Mouse (Mus musculus) heart, adult 2 months (tissue): ENCODE measurements at regions not wholly inside any gene's neighbourhood (a gene's known extent, or its start where the extent isn't known, plus 50 kb on each side); places are given as distances from the start of the nearest gene placed in this dataset.

Experiments used
- DNase-seq, 2 experiments: peaks; one replicate each; pipeline ENCODE4 v3.0.0; 2021
- H3K27ac ChIP-seq: fragments of 200-600 bp; 2 replicates; pipeline ENCODE4 v1.8.1; 2022
- H3K27me3 ChIP-seq: fragments of 200-500 bp; 2 replicates; pipeline ENCODE4 v1.6.1; 2012; ENCODE audit warnings: mild to moderate bottlenecking, low read length, inconsistent platforms, mixed read lengths; ENCODE audit not compliant: control insufficient read depth, insufficient read depth
- H3K36me3 ChIP-seq: fragments of 200-500 bp; 2 replicates; pipeline ENCODE4 v1.6.1; 2012; ENCODE audit warnings: low read length, inconsistent platforms; ENCODE audit not compliant: control insufficient read depth, insufficient read depth
- H3K4me1 ChIP-seq: fragments of 200-500 bp; 2 replicates; pipeline ENCODE4 v1.6.1; 2011; ENCODE audit warnings: low read length; ENCODE audit not compliant: control insufficient read depth, insufficient read depth
- H3K4me3 ChIP-seq: fragments of 200-600 bp; 2 replicates; pipeline ENCODE4 v1.8.1; 2022
- H3K79me2 ChIP-seq: fragments of 200-500 bp; replicated peaks from 2 replicates; pipeline ENCODE4 v1.6.1; 2012; ENCODE audit warnings: mild to moderate bottlenecking, inconsistent platforms, low read length, moderate library complexity, mixed read lengths; ENCODE audit not compliant: control insufficient read depth, insufficient read depth
- H3K9ac ChIP-seq: fragments of 200-500 bp; 2 replicates; pipeline ENCODE4 v1.6.1; 2012; ENCODE audit warnings: low read depth, mild to moderate bottlenecking, control low read depth, inconsistent platforms, low read length, mixed read lengths
- CTCF ChIP-seq: fragments of 200-600 bp; IDR thresholded peaks from 2 replicates; pipeline ENCODE4 v1.8.1; 2022; ENCODE audit warnings: antibody characterized with exemption, mild to moderate bottlenecking, moderate library complexity
- EP300 ChIP-seq: fragments of 200-500 bp; IDR thresholded peaks from 2 replicates; pipeline ENCODE4 v1.6.1; 2011; ENCODE audit warnings: low read depth, low read length, control low read depth; ENCODE audit not compliant: insufficient read depth
- POLR2A ChIP-seq: fragments of 200-500 bp; IDR thresholded peaks from 2 replicates; pipeline ENCODE4 v1.6.1; 2011; ENCODE audit warnings: mild to moderate bottlenecking, low read depth, low read length, control low read depth; ENCODE audit not compliant: insufficient read depth
- WGBS: fragments of 180-500 bp; shearing (Covaris S2); methylation state at CpG from one replicate; pipeline ENCODE4 v1.1.7; 2018; 5-methylcytosine and 5-hydroxymethylcytosine counted together
- intact Hi-C: fragments of 180-260 bp; cut with DNase I; formaldehyde crosslinking; loops from one replicate; pipeline ENCODE4 v1.15.1; 2025

DNA sequence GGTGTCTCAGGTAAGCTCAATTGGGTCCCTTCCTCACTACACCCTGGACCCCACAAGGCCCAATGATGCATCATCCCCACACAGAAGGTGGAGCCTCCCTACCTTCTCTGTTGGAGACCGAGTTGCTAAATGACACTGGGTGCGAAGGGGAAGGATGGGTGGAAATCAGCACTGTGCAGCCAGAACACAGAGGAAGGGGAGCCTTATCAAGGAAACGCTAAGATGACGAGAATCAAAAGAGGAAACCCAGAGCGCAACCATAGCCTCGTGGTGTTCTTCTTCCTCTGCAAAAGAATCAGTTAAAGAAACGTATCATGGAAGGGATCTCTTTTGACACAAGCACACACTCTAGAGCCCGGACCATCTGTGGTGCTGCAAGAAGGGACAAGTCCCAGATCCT, 64.6 kb downstream of the Hes1 start:
- Histone ChIP-seq H3K27me3 (no peaks in the 10 kb centered on the region), H3K36me3 (no peaks in the 10 kb centered on the region), H3K4me3 (no peak overlapping the region), H3K4me1 (no peaks in the 10 kb centered on the region; the same call in 1 of the 2 replicates), H3K27ac (no peak overlapping the region), H3K9ac (no peak overlapping the region), H3K79me2 (no peaks in the 10 kb centered on the region)
- intact Hi-C loops: no loop called here
- DNase-seq: no peak
- no peak for TF ChIP-seq EP300
- 60% methylated on average over 8 of the region's 8 CpGs for WGBS

DNA sequence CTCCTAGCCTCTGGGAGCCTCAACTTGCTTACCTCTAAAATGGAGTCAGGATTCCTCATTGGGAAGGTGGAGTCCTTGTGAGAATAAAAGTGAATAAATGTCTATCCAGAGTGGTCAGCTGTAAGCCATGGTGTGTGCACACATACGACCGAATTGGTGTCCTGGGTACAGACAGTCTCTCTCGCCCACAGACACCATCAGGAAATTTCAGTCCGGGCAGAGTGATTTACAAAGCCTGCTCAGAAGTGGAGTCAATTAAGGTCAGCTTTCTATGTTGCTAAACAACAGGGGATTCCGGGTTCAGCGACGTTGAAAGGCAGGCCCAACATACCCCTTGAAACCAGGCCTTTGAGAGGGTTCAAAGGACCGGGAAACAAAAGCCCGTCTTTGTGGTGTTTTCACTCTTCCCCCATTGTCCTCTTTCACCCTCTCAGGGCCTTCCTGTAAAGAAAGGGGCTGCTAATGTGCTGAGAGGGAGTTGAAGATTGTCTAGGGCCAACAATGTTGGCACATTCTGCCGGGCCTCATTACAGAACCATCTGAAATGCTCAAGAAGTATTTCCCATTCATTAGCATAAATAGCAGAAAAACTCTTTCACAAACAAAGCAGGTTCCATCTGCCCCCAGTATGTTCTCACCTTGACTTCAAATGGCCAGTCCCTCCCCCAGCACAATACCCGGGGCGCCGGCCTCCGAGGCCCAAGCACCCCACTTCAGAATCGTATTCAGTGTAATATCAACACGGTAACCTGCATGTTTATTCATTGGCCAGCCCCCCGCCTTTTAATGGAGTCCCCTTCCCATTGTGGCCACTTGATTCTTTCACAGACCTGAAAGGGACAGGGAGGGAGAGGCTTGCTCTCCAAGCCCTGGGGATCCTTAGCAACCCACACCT, 65.3 kb downstream of the Hes1 start:
- WGBS: 91% methylated on average over 17 of the region's 17 CpGs

DNA sequence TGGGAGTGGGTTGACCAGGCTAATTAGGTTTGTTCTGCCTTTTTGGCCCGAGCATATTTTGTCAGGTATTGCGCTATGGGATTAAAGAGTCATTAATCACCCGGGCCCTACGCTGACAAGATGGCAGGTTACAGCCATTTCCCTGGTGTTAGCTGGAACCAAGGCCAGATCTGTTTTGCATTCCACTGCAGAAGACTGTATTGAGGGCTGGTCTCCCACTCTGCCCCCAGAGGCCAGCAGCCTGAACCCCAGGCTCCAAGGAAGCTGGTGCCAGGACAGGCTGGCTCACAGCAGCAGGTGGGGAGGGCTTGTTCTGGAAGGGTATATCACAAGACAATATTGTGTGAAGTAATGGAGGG, 65.9 kb downstream of the Hes1 start:
- Histone ChIP-seq H3K4me1 (no peaks in the 10 kb centered on the region; the same call in 1 of the 2 replicates), H3K79me2 (no peaks in the 10 kb centered on the region), H3K9ac (no peak overlapping the region), H3K27me3 (no peaks in the 10 kb centered on the region), H3K36me3 (no peaks in the 10 kb centered on the region), H3K4me3 (no peak overlapping the region), H3K27ac (no peak overlapping the region)
- no peak for DNase-seq
- intact Hi-C loops: no loop called here
- TF ChIP-seq CTCF (no peak), POLR2A (no peak), EP300 (no peak)
- 96% methylated on average over 4 of the region's 4 CpGs for WGBS

More for the DNA sequence above, 65.3 kb downstream of the Hes1 start:
- Histone ChIP-seq H3K27ac (no peak overlapping the region), H3K4me1 (no peaks in the 10 kb centered on the region; the same call in none of the 2 replicates), H3K4me3 (no peak overlapping the region), H3K9ac (no peak overlapping the region), H3K36me3 (no peaks in the 10 kb centered on the region), H3K79me2 (no peaks in the 10 kb centered on the region), H3K27me3 (no peaks in the 10 kb centered on the region)
- DNase-seq: no peak
- no peak for TF ChIP-seq CTCF
- no peak for TF ChIP-seq EP300
- no peak for TF ChIP-seq POLR2A
- intact Hi-C loops: no loop called here

DNA sequence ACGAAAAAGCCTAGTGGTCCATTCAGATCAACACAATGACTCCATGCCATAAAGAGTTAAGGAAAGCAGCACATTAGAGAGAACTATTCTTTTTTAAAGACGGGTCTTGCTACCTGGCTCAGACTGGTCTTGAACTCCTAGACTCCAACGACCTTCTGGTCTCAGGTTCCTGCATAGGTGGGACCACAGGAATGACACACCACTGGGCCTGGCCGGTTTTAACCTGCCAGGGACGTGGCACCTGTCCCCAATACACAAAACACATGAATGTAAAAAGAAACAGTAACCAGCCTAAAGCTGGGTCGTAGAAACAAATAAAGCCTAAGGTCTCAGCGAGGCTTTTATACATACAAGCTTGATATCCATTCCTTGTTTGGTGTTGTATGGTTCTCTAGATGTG, 67.9 kb downstream of the Hes1 start:
- Histone ChIP-seq H3K4me3 (no peak overlapping the region), H3K36me3 (no peaks in the 10 kb centered on the region), H3K9ac (no peak overlapping the region), H3K27me3 (no peaks in the 10 kb centered on the region), H3K4me1 (no peaks in the 10 kb centered on the region; the same call in 1 of the 2 replicates), H3K79me2 (no peaks in the 10 kb centered on the region), H3K27ac (no peak overlapping the region)
- no peak for TF ChIP-seq POLR2A
- TF ChIP-seq EP300: no peak
- TF ChIP-seq CTCF: no peak
- intact Hi-C loops: no loop called here
- no peak for DNase-seq
- WGBS: 76% methylated on average over 7 of the region's 7 CpGs

DNA sequence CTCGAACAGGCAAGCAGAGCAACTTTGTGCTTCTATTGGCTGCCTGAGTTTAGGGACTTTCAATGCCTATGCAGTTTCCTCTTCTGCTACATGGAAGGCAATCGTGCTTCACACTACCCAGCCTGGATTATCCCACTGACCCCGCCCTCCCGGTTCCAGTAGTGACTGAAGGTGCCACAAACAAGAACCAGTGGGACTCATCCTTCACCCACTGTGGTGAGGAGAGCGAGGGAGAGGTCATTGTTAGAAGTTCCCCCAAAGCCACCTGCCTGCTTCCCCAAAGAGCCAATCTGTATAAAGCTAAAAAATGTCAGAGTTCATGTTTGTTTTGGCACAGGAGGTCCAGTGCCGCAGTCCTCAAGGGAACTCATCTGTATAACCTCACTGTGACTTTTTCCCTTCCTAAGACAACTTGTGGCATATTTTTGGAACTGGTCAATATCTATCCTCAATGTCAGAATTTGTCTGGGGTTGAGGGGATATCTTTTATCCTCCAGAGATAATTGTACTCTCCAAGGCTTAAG, 70.5 kb downstream of the Hes1 start:
- WGBS: 40% methylated on average over 6 of the region's 6 CpGs
- H3K9ac ChIP-seq: no peak overlapping the region
- intact Hi-C loops: no loop called here
- no peaks in the 10 kb centered on the region; the same call in 1 of the 2 replicates for H3K4me1 ChIP-seq
- no peak overlapping the region for H3K27ac ChIP-seq
- H3K27me3 ChIP-seq: no peaks in the 10 kb centered on the region
- H3K4me3 ChIP-seq: no peak overlapping the region
- no peaks in the 10 kb centered on the region for H3K36me3 ChIP-seq
- TF ChIP-seq CTCF (no peak), EP300 (no peak), POLR2A (no peak)
- no peak for DNase-seq
- H3K79me2 ChIP-seq: no peaks in the 10 kb centered on the region

DNA sequence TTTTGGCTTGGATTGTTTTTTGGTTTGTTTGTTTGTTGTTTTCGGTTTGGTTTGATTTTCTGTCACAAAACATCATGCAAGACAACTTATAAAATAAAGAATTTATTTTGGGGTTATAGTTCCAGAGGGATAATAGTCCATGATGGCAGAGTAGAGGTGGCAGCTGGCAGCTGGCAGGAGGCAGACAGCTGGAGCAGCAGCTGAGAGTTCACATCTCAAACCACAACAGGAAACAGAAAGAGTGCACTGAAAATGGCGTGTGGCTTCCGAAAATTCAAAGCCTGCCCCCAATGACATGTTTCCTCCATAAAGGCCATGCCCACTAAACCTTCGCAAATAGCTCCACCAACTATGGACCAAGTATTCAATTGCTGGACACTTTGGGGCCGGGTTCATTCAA, 72.7 kb downstream of the Hes1 start:
- Histone ChIP-seq H3K27me3 (no peaks in the 10 kb centered on the region), H3K4me3 (no peak overlapping the region), H3K79me2 (no peaks in the 10 kb centered on the region), H3K9ac (no peak overlapping the region), H3K4me1 (no peaks in the 10 kb centered on the region; the same call in 1 of the 2 replicates), H3K27ac (no peak overlapping the region), H3K36me3 (no peaks in the 10 kb centered on the region)
- WGBS: 92% methylated on average over 5 of the region's 5 CpGs
- TF ChIP-seq CTCF (no peak), POLR2A (no peak), EP300 (no peak)
- no peak for DNase-seq
- intact Hi-C loops: no loop called here
